8 mouse cellular contexts compared by ENCODE assay signal in the genomic region with DNA sequence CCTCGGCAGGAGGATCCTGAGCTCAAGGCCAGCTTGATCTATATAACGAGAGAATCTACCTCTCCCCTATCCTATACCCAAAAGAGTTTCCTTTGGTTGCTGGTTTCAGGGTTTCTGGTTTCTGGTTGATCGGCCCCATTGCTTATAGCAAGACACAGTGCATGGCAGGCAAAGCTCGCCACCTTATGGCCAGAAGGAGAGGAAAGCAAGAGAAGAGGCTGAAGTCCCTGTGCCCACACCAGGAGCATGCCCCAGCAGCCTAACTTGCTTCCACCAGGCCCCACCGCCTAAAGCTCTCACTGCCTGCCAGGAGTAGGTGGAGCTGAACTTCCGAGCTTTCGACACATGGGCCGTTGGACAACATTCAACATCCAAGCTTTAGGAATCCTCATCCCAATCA. TPM values are rescaled to one million over a fixed set of nuclear protein-coding genes. Genes with fewer than 3 reads are reported as not detected.
DNase-seq lines count a peak whose midpoint lies in the region; ATAC-seq and TF ChIP-seq lines count a peak whose summit lies in the region.

No protein-coding gene starts in this region.

- TF ChIP-seq EP300 in stomach, postnatal 0 days (optimal IDR thresholded peaks at IDR 0.05) = no peak

- 0 out of 2 replicates have a peak, but pooled peaks have one; percentile 34 for ATAC-seq in limb, embryonic 14.5 days (ENCODE audit: low FRiP score, low read depth)
- ATAC-seq in stomach, postnatal 0 days (ENCODE audit: low FRiP score, low TSS enrichment) = no peak

- H3K9me3 ChIP-seq in limb, embryonic 14.5 days (ENCODE audit: control insufficient read depth, low read length) = no peaks in the 10 kb centered on the region
- H3K9me3 ChIP-seq in stomach, postnatal 0 days (ENCODE audit: control insufficient read depth, low read length) = no peaks in the 10 kb centered on the region

- TF ChIP-seq POLR2A in limb, embryonic 14.5 days (IDR thresholded peaks at IDR 0.05; ENCODE audit: borderline replicate concordance, extremely low read depth, insufficient read depth, insufficient read length) = no peak

- intact Hi-C loops in heart, postnatal 25 days (cut with DNase I) = no loop called here

- peak; percentile 52 for DNase-seq in heart, postnatal 4 days
- DNase-seq in heart, postnatal 25 days (ENCODE audit: low spot score) = no peak
- DNase-seq in urinary bladder, postnatal 25 days (ENCODE audit: low spot score) = peak; percentile 10
- no peak for DNase-seq in urinary bladder, postnatal 4 days (ENCODE audit: low spot score in 2 of 2)
- peak; percentile 50 for DNase-seq in embryo, embryonic 11 days
- DNase-seq in limb, embryonic 14.5 days (ENCODE audit: low spot score) = peak; percentile 45
- DNase-seq in stomach, postnatal 0 days (ENCODE audit: low spot score) = peak; percentile 45
- DNase-seq in spleen, postnatal 36 days (ENCODE audit: low spot score in 2 of 2) = no peak

- H3K27me3 ChIP-seq in limb, embryonic 14.5 days (ENCODE audit: control insufficient read depth, insufficient read depth, low read length) = no peaks in the 10 kb centered on the region
- no peaks in the 10 kb centered on the region for H3K27me3 ChIP-seq in stomach, postnatal 0 days (ENCODE audit: control insufficient read depth, insufficient read depth, low read length)

- H3K36me3 ChIP-seq in limb, embryonic 14.5 days (ENCODE audit: control insufficient read depth, insufficient read depth, low read length) = no peaks in the 10 kb centered on the region
- H3K36me3 ChIP-seq in stomach, postnatal 0 days (ENCODE audit: control insufficient read depth, insufficient read depth, low read length) = no peaks in the 10 kb centered on the region

- no peak overlapping the region for H3K27ac ChIP-seq in limb, embryonic 14.5 days (replicated peaks; ENCODE audit: low read depth, low read length)
- H3K27ac ChIP-seq in stomach, postnatal 0 days (replicated peaks) = no peak overlapping the region

- no peak overlapping the region for H3K4me2 ChIP-seq in limb, embryonic 14.5 days (replicated peaks; ENCODE audit: low read depth, low read length, severe bottlenecking)
- H3K4me2 ChIP-seq in stomach, postnatal 0 days (replicated peaks; ENCODE audit: low read depth) = no peak overlapping the region

- peak; percentile 76 for TF ChIP-seq CTCF in stomach, postnatal 0 days (IDR thresholded peaks at IDR 0.05; ENCODE audit: low read depth)

- WGBS in limb, embryonic 14.5 days = 35% methylated on average over 8 of the region's 8 CpGs
- WGBS in stomach, postnatal 0 days = 34% methylated on average over 8 of the region's 8 CpGs

- H3K9ac ChIP-seq in limb, embryonic 14.5 days (ENCODE audit: low read depth, low read length, severe bottlenecking) = no peak overlapping the region
- no peak overlapping the region for H3K9ac ChIP-seq in stomach, postnatal 0 days (ENCODE audit: low read length)

- H3K4me1 ChIP-seq in limb, embryonic 14.5 days (ENCODE audit: control insufficient read depth, insufficient read depth, low read length) = no peaks in the 10 kb centered on the region
- H3K4me1 ChIP-seq in stomach, postnatal 0 days (replicated peaks; ENCODE audit: control insufficient read depth, insufficient read depth) = no peaks in the 10 kb centered on the region

- no peak overlapping the region for H3K4me3 ChIP-seq in limb, embryonic 14.5 days (replicated peaks; ENCODE audit: low read length)
- H3K4me3 ChIP-seq in stomach, postnatal 0 days (ENCODE audit: low read depth, low read length) = no peak overlapping the region

RNA-seq across cellular contexts. Expression of gene Esr2, which starts 10.8 kb away (rescaled TPM):
- under 1 TPM; 0.12 to 0.23 TPM for total RNA-seq in heart, postnatal 4 days (2021)
- under 1 TPM in 1 of 2 experiments, not detected in 1; 0.08 TPM for total RNA-seq in heart, postnatal 25 days (2021)
- polyA plus RNA-seq in limb, embryonic 14.5 days (2012; rRNA removed) = 0.24 and 0.31 TPM in 2 replicates
- 0.10 and 0.40 TPM in 2 replicates for polyA plus RNA-seq in limb, embryonic 14.5 days (2014; fragmentation: Nextera tagmentation; extraction: Ambion mirVana)
- 0.04 and 0.05 TPM in 2 replicates for polyA plus RNA-seq in stomach, postnatal 0 days (2015; fragmentation: Nextera tagmentation; extraction: Ambion mirVana)

RNA-seq across cellular contexts. Expression of gene Tex21, which starts 58.7 kb away (rescaled TPM):
- not detected for total RNA-seq in heart, postnatal 4 days (2021)
- total RNA-seq in heart, postnatal 25 days (2021) = not detected
- 0.06 TPM in 1 of 2 replicates, not detected in the other for polyA plus RNA-seq in limb, embryonic 14.5 days (2012; rRNA removed)
- 0.12 and 0.19 TPM in 2 replicates for polyA plus RNA-seq in limb, embryonic 14.5 days (2014; fragmentation: Nextera tagmentation; extraction: Ambion mirVana)
- not detected in 2 replicates for polyA plus RNA-seq in stomach, postnatal 0 days (2015; fragmentation: Nextera tagmentation; extraction: Ambion mirVana)

Comparison
In these comparisons a context has a peak if more than half of its experiments do, and no peak if none do; other contexts are left out.
1. DNase-seq: peak in heart, postnatal 4 days (single experiment), urinary bladder, postnatal 25 days (single experiment), embryo, embryonic 11 days (single experiment), limb, embryonic 14.5 days (single experiment) and stomach, postnatal 0 days (single experiment); none in heart, postnatal 25 days (single experiment), urinary bladder, postnatal 4 days (0 of 2) and spleen, postnatal 36 days (0 of 2).